Mouse (Mus musculus) embryonic facial prominence, embryonic 14.5 days (tissue): ENCODE results near the gene Tmem115. TPM values are rescaled to one million over a fixed set of nuclear protein-coding genes. Genes with fewer than 3 reads are reported as not detected.
"Not testable (repeated sequence)": the region's sequence is repeated elsewhere in the genome, so short reads cannot be mapped to it uniquely, and the experiment has no call there.

ENCODE experiments used
- ATAC-seq: fragments of 200-750 bp; cut with Nextera tagmentation; 2 replicates; pipeline ENCODE4 v1.8.0; 2017; ENCODE audit warnings: low read depth, moderate number of reproducible peaks, moderate TSS enrichment
- DNase-seq: peaks from one replicate; pipeline ENCODE4 v3.0.0-alpha.2; 2015; ENCODE audit warnings: low spot score
- H3K27ac ChIP-seq: fragments of 300-500 bp; sonication (generic); replicated peaks from 2 replicates; pipeline ENCODE4 v1.5.1; 2014; ENCODE audit warnings: low read depth, mild to moderate bottlenecking, low read length, moderate library complexity
- H3K27me3 ChIP-seq: fragments of 300-500 bp; sonication (generic); replicated peaks from 2 replicates; pipeline ENCODE4 v1.6.1; 2014; ENCODE audit warnings: low read length; ENCODE audit not compliant: control insufficient read depth, insufficient read depth
- H3K36me3 ChIP-seq: fragments of 300-500 bp; sonication (generic); 2 replicates; pipeline ENCODE4 v1.6.1; 2014; ENCODE audit warnings: low read length, mixed read lengths; ENCODE audit not compliant: control insufficient read depth, insufficient read depth
- H3K4me1 ChIP-seq: fragments of 300-500 bp; sonication (generic); 2 replicates; pipeline ENCODE4 v1.6.1; 2014; ENCODE audit warnings: antibody characterized with exemption, low read length; ENCODE audit not compliant: control insufficient read depth, insufficient read depth
- H3K4me2 ChIP-seq: fragments of 300-500 bp; sonication (generic); 2 replicates; pipeline ENCODE4 v1.6.1; 2014; ENCODE audit warnings: low read depth, mild to moderate bottlenecking, low read length, moderate library complexity, mixed read lengths
- H3K4me3 ChIP-seq: fragments of 300-500 bp; sonication (generic); 2 replicates; pipeline ENCODE4 v1.5.1; 2014; ENCODE audit warnings: low read depth, mild to moderate bottlenecking, low read length
- H3K9ac ChIP-seq: fragments of 300-500 bp; sonication (generic); 2 replicates; pipeline ENCODE4 v1.6.1; 2014; ENCODE audit warnings: low read depth, mild to moderate bottlenecking, low read length, moderate library complexity, mixed read lengths
- H3K9me3 ChIP-seq: fragments of 300-500 bp; sonication (generic); 2 replicates; pipeline ENCODE4 v1.6.1; 2016; ENCODE audit warnings: low read length; ENCODE audit not compliant: control insufficient read depth
- WGBS: fragments of 180-500 bp; shearing (Covaris S2); extraction: QIAGEN DNeasy Blood & Tissue Kit; methylation state at CpG from one replicate; pipeline ENCODE4 v1.1.7; 2014; 5-methylcytosine and 5-hydroxymethylcytosine counted together
- polyA plus RNA-seq: library from polyadenylated mRNA; unstranded; fragments of >200 nt; fragmentation: Nextera tagmentation; extraction: Ambion mirVana; gene quantifications from 2 replicates; pipeline ENCODE4 v1.2.1, GENCODE M21; 2014

The Tmem115 gene
- polyA plus RNA-seq, 1 experiment from 2014 or later: 53.1 TPM

DNA sequence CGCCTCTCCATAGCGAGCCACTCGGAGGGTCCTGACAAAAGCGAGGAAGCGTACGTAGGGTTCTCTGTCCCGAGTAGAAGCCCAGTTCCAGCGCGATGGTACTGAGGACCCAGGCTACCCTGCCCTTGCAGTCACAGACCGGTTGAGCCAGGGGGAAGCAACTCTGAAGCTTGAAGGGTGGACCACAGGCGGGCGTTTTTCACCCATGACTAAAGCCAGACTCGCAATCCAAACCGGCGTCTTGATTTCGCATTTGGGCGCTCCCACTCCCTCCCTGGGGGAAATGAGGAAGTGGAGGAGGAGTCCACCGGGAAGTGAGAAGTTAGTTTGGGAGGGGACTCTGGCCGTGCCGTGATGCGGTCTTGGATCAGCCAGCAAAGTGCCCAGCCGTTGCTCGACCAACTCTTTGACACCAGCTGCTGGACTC lies 21.3 kb downstream of the Tmem115 start:
- Histone ChIP-seq H3K4me2 (peak overlapping the region; percentile 90), H3K4me3 (peak overlapping the region; percentile 83), H3K4me1 (peaks cover 43% of the 10 kb centered on the region), H3K9me3 (no peaks in the 10 kb centered on the region), H3K27me3 (no peaks in the 10 kb centered on the region), H3K27ac (peak overlapping the region; percentile 98), H3K9ac (peak overlapping the region; percentile 92), H3K36me3 (peaks cover 36% of the 10 kb centered on the region)
- ATAC-seq (no peak; the same call in 1 of the 2 replicates), DNase-seq (peak; percentile 81)
- under 1% methylated on average over 23 of the region's 23 CpGs for WGBS

- Histone ChIP-seq H3K27me3 (no peaks in the 10 kb centered on the region), H3K27ac (peak overlapping the region; percentile 98), H3K4me2 (peak overlapping the region; percentile 90), H3K9me3 (no peaks in the 10 kb centered on the region), H3K4me1 (peaks cover 43% of the 10 kb centered on the region), H3K36me3 (peaks cover 42% of the 10 kb centered on the region), H3K9ac (peak overlapping the region; percentile 92), H3K4me3 (peak overlapping the region; percentile 83)
- ATAC-seq (no peak), DNase-seq (no peak)
- whole genome bisulfite sequencing: 42% methylated on average over 2 of the region's 2 CpGs
These were observed 22.0 kb downstream of the Tmem115 start for GRCm38 (mm10) chr9:107555701-107556100.

- Histone ChIP-seq H3K27ac (no peak overlapping the region), H3K4me1 (peaks cover 37% of the 10 kb centered on the region), H3K27me3 (no peaks in the 10 kb centered on the region), H3K9me3 (no peaks in the 10 kb centered on the region), H3K4me3 (peak overlapping the region; percentile 83), H3K4me2 (peak overlapping the region; percentile 90), H3K36me3 (peaks cover 49% of the 10 kb centered on the region), H3K9ac (peak overlapping the region; percentile 92; the same call in 1 of the 2 replicates)
- no peak for ATAC-seq
- DNase-seq: no peak
- WGBS: 69% methylated on average over 3 of the region's 3 CpGs
These were observed 22.6 kb downstream of the Tmem115 start for GRCm38 (mm10) chr9:107556346-107556745.

DNA sequence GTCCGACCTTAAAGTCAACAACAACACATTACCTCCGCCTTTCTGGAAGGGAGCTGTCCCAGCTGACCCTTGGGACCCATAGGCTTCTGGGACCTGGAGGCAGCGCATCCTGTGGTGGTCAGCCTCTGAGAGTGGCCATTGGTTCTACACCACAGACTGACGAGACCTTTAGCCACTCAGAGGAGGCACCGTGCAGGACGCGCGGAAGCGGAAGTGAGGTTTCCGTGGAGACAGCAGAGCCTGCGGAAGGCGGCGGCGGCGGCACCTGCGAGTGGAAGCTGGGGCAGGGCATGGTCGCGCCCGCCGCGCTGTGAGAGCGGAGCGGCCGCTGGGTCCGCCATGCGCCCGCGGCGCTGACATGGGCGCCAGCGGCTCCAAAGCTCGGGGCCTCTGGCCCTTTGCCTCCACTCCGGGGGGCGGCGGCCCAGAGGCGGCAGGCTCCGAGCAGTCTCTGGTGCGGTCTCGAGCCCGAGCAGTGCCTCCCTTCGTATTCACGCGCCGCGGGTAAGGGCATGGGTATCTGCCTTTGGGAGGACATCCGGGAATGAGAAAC lies 29.4 kb downstream of the Tmem115 start, which contains the start of gene Tusc2:
TSS of gene Tusc2 (plus strand) at position 227 of the 553 bp plus-strand sequence.
- peak within 1 kb of the TSS; percentile 83 for H3K9ac ChIP-seq
- H3K9me3 ChIP-seq: no peaks in the 10 kb centered on the region
- DNase-seq: peak; percentile 97
- peak; percentile 96 for ATAC-seq
- H3K27me3 ChIP-seq: no peaks in the 10 kb centered on the region
- H3K27ac ChIP-seq: peak within 1 kb of the TSS; percentile 35; the same call in 1 of the 2 replicates
- peak within 1 kb of the TSS; percentile 83 for H3K4me3 ChIP-seq
- peaks cover 65% of the 10 kb centered on the region for H3K36me3 ChIP-seq
- 0% methylated on average over 26 of the region's 46 CpGs for WGBS
- H3K4me2 ChIP-seq: peak within 1 kb of the TSS; percentile 84
- H3K4me1 ChIP-seq: peaks cover 17% of the 10 kb centered on the region

GRCm38 (mm10) chr9:107565556-107565955 lies 31.8 kb downstream of the Tmem115 start:
- peaks cover 25% of the 10 kb centered on the region for H3K4me1 ChIP-seq
- H3K27ac ChIP-seq, H3K9ac ChIP-seq, H3K9me3 ChIP-seq, H3K27me3 ChIP-seq, ATAC-seq, DNase-seq: not testable (repeated sequence)
- peak overlapping the region; percentile 10; the same call in 1 of the 2 replicates for H3K4me2 ChIP-seq
- H3K4me3 ChIP-seq: 0 out of 2 replicates have a peak overlapping the region, but pooled peaks have one; percentile 1
- H3K36me3 ChIP-seq: peaks cover 42% of the 10 kb centered on the region
- 46% methylated on average over 5 of the region's 5 CpGs for WGBS

DNA sequence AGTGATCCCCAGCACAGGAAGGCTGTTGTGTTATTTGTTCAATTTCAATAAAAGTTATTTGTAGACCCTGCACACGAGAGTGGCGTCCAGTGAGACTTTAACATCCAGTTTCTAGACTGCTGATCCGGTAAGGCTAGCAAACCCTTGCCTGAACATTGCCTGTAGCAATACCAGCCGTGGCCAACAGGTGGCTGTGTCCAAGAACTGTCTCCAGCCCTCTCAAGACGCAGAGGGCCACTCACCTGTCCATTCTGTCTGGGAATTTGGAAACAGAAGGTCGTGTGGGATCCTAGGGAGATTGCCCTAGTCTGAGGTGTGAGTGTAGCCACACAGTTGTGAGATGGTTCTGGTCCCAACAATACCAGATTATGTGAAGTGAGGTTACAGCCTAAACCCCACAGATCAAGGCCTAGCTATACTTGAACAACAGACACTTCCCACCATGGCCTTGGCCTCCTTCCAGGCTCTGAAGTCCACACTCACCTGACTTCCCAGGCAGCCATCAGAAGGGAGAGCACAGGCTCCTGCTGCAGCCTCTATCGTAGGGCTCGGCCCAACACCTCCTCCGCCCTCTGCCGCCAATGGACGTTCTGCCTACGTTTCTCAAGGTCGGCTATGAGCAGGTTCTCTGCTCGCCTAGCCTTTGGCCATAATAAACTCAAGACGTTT lies 32.4 kb downstream of the Tmem115 start:
- H3K4me3 ChIP-seq: 0 out of 2 replicates have a peak overlapping the region, but pooled peaks have one; percentile 1
- H3K36me3 ChIP-seq: peaks cover 42% of the 10 kb centered on the region
- no peaks in the 10 kb centered on the region for H3K9me3 ChIP-seq
- WGBS: 59% methylated on average over 15 of the region's 15 CpGs
- no peaks in the 10 kb centered on the region for H3K27me3 ChIP-seq
- peaks cover 32% of the 10 kb centered on the region for H3K4me1 ChIP-seq
- H3K27ac ChIP-seq: no peak overlapping the region; the same call in 1 of the 2 replicates
- ATAC-seq (no peak), DNase-seq (peak; percentile 73)
- H3K4me2 ChIP-seq: peak overlapping the region; percentile 10; the same call in 1 of the 2 replicates
- H3K9ac ChIP-seq: no peak overlapping the region

DNA sequence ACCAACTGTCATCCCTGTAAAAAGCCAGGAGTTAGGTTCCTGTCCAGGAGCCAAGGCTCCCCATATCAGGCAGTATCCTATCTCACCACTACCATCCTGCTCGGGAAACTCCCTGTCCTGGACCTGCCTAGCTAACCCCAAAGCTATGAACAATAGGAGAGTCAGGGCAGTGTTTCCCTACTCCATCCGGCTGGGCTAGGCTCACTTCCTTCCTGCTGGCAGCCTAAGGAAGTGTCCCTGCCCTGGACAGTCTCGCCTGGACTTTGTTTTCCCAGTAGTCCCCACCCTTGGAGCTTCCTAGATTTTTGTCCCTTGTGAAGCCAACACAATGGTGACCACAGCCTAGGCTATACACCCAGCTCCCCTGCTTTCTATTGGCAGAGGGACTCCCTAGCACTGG lies 33.1 kb downstream of the Tmem115 start:
- Histone ChIP-seq H3K4me1 (peaks cover 32% of the 10 kb centered on the region), H3K27me3 (no peaks in the 10 kb centered on the region), H3K36me3 (peaks cover 41% of the 10 kb centered on the region), H3K9me3 (no peaks in the 10 kb centered on the region), H3K27ac (peak overlapping the region; percentile 88), H3K9ac (no peak overlapping the region), H3K4me3 (no peak overlapping the region), H3K4me2 (0 out of 2 replicates have a peak overlapping the region, but pooled peaks have one; percentile 63)
- WGBS: 51% methylated on average over 3 of the region's 3 CpGs
- DNase-seq (no peak), ATAC-seq (no peak)

- DNase-seq (no peak), ATAC-seq (no peak)
- 9% methylated on average over 18 of the region's 18 CpGs for WGBS
- Histone ChIP-seq H3K27me3 (no peaks in the 10 kb centered on the region), H3K27ac (peak within 1 kb of the TSS; percentile 88), H3K36me3 (peaks cover 45% of the 10 kb centered on the region), H3K9ac (peak within 1 kb of the TSS; percentile 66), H3K4me2 (peak within 1 kb of the TSS; percentile 63), H3K4me1 (peaks cover 32% of the 10 kb centered on the region), H3K9me3 (no peaks in the 10 kb centered on the region), H3K4me3 (peak within 1 kb of the TSS; percentile 52)
These were observed 34.1 kb downstream of the Tmem115 start, which contains the start of gene Hyal2 for GRCm38 (mm10) chr9:107567702-107568319. Gene Hyal2 (plus strand): TSS chr9:107567945.
